Mouse (Mus musculus): ENCODE data around the gene Pla2g5. TPM values are rescaled to one million over a fixed set of nuclear protein-coding genes. Genes with fewer than 3 reads are reported as not detected.

Gene Pla2g5
- total RNA-seq, 2 experiments from 2014 or later = not detected

DNA sequence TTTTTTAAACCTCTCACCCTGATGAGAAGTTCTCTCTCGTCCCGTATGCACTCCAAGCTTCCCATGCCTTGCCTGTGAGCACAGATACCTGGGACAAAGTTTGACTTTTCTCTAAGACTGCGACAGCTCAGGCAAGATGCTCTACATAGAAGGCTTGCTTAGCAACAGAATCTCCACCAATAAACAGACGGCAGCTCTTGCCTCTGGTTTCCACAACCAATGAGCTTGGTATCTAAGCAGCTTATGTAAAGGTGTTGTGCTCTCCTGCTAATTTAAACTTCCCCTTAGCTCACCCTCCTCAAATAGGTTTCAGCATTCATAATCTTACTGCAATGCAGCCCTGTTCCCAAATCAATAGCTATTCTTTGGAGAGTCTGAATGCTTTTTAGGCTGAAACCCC, 61.7 kb downstream of the Pla2g5 start:
- ATAC-seq (replicated peaks; ENCODE audit: poor library complexity, severe bottlenecking) = no peak

- ATAC-seq (replicated peaks; ENCODE audit: poor library complexity, severe bottlenecking) = no peak
Measured at GRCm38 (mm10) chr4:138800134-138800744, 63.0 kb downstream of the Pla2g5 start.

- ATAC-seq (replicated peaks; ENCODE audit: poor library complexity, severe bottlenecking) = no peak
Measured at GRCm38 (mm10) chr4:138797217-138797570, 66.1 kb downstream of the Pla2g5 start.

DNA sequence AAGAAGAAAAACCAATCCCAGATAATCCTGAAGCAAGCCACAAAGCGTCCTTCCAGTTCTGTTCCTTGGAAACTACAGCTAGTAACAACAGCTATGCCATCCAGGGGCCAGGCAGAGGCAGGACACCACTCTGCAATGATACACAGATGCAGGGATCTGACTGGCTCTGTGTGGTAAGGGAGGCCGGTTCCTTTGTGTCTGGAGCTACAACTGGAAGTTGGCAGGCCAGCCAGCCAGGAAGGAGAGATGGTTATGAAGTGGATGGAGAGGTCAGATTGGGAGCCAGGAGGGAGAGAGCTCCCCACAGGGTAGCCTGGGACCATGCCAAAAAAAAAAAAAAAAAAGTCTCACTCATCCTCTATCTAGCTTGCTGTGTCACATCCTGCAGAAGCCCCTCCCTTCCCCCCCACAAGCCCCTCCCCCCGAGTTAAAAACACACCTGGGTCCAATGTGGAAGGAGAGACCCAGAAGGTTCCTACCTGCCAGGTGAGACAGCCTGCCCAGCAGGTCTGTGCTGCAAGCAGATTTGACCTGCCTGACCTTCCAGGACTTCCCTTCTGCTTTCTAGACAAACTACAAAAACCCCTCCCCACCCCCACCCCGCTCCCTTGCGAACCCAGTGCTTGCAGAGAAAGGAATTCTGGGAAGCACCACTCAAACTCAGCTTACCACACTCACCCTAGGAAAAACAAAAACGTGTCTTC, 66.6 kb downstream of the Pla2g5 start:
- no peak for ATAC-seq (replicated peaks; ENCODE audit: poor library complexity, severe bottlenecking)

DNA sequence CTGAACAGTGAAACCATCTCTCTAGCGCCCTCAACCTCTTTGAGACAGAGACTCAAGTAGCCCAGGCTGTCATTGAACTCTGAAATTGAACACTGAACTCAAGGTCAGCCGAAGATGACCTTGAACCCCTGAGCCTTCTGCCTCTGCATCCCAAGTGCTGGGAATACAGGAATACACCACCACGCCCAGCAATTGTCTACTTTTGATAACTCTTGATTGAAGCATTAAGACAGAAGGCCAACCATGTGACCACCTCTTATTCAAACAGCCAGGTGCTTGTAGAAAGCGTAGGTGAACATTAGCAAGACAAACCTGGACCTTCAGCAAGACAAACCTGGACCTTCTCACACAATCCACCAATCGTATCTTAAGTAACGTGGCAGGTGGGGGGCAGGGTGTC, 68.9 kb downstream of the Pla2g5 start:
- ATAC-seq (replicated peaks; ENCODE audit: poor library complexity, severe bottlenecking) = no peak

DNA sequence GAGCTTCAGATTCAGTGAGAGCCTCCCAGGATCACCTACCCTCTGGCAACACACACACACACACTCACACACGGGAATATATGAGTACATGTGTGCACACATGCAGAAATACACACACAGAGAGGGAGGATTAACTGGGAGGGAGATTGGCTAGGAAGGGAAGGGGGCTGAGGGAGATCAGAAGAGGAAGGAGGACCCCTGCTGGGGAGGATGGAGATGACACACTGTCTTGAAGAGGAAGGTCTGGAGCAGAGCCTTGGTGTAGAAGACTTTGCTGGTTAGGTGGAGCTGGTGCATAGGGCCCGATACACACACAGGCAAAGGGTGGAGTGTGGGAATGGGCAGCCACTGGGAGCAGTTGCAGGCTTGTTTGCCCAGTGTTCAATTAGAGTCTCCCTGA, 70.0 kb downstream of the Pla2g5 start:
- no peak for ATAC-seq (replicated peaks; ENCODE audit: poor library complexity, severe bottlenecking)

DNA sequence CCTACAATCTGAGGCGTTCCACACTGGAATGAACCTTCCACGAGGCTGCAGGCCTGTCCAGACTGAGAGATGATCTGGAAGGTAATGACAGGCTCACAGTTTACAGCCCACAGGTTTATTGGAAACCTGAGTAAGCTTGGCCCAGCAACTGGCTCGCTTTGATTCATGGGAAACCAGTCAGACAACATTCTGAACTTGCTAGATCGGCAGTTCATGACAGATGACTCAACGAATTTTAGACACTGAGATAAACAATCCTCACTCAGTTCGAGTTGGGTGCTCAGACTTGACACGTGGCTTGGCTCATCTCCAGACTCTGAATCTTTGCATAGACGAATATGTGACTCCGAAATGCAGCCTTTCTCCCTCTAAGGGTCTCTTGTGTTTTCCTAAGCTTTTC, 70.7 kb downstream of the Pla2g5 start:
- no peak for ATAC-seq (replicated peaks; ENCODE audit: poor library complexity, severe bottlenecking)

GRCm38 (mm10) chr4:138791452-138791851, 71.8 kb downstream of the Pla2g5 start:
- no peak for ATAC-seq (replicated peaks; ENCODE audit: poor library complexity, severe bottlenecking)

GRCm38 (mm10) chr4:138788381-138788780, 74.9 kb downstream of the Pla2g5 start:
- ATAC-seq (replicated peaks; ENCODE audit: poor library complexity, severe bottlenecking) = no peak

DNA sequence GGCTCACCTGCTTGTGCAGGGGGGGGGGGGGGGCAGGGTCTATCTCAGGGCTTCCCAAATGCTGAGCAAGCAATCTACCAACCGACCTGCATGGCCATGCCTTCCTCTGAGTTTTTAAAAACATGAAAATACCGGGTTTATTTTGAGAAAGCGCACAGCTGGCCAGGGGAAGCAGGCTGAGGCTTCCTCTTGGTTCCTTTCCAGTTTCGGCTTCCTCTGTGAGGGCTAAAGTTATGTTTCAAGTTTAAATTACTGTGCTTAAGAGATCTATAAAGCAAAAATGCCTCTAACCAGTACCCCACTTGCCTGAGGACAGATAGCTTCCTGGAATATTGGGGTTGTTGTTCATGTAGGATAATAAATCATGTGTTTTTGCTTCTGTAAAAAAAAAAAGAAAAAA, 77.1 kb downstream of the Pla2g5 start:
- no peak for ATAC-seq (replicated peaks; ENCODE audit: poor library complexity, severe bottlenecking)

DNA sequence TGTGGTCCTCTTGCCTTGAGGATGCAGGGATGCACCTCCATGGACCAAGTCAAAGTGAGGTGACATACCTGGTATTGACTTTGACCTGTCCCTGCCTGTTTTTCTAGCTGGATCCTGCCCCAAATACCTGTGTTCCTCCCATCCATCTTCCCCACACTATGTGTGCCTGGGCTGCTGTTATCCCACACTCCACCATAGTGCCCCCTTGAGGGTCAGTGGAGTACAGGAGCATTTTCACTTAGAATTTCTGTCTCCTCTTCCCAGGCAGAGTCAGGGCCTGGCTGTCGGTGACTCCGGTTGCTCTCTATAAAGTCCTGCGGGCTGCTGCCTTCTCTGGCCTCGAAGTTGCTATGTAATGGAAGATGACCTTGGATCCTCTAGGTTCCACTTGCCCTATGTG, 77.6 kb downstream of the Pla2g5 start:
- ATAC-seq (replicated peaks; ENCODE audit: poor library complexity, severe bottlenecking) = no peak

- ATAC-seq (replicated peaks; ENCODE audit: poor library complexity, severe bottlenecking) = no peak
Measured at GRCm38 (mm10) chr4:138782098-138782497, 81.2 kb downstream of the Pla2g5 start.

GRCm38 (mm10) chr4:138780300-138780699, 83.0 kb downstream of the Pla2g5 start:
- no peak for ATAC-seq (replicated peaks; ENCODE audit: poor library complexity, severe bottlenecking)

DNA sequence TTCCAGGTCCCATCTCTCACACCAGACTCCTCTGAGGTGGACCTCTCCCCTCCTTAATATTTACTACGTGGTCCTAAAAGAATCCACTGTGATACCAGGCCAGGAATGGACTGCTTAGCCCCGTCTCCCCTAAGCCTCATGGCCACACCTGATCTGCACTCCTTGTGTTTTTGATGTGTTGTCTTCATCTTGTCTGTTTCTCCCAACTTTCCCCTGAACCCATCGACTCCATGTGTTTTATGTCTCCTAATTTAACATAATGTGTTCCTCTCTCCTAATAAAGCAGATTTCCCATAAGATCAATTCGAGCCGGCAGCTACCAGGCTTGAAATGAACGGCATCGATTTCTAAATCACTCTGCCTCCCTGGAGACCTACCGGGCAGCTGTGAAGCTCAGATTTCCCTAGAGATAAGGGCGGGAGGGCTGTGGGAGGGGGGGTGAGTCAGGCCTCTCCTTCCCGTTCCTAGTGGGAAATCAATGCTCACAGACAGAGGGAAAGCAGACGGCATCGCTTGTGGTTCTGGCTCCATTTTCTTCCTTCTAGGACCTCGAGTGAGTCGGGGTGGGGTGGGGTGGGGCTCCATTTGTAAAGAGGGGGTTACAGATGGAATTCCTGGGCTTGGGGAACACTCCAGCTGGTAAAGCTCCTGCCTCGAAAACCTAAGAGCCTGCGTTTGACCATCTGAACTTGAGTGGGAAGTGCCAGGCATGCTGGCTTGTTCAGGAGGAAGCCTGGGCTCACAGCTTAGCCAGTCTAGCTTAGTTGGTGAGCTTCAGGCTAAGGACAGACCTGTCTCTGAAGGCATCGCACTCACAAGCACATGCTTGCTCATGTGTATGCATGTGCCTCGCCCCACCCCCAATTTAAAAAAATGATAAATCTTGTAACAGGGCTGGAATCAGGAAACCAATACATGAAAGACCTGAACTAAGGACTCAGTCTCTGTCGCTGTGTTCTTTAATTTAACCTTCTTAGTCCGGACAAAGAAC, 85.6 kb downstream of the Pla2g5 start:
- ATAC-seq (replicated peaks; ENCODE audit: poor library complexity, severe bottlenecking) = no peak

GRCm38 (mm10) chr4:138775435-138775834, 87.8 kb downstream of the Pla2g5 start, which contains the start of gene Pla2g2d:
Gene Pla2g2d (plus strand): TSS chr4:138775735.
- no peak for ATAC-seq (replicated peaks; ENCODE audit: poor library complexity, severe bottlenecking)

- no peak for ATAC-seq (replicated peaks; ENCODE audit: poor library complexity, severe bottlenecking)
Measured at GRCm38 (mm10) chr4:138772386-138772785, 90.9 kb downstream of the Pla2g5 start.

DNA sequence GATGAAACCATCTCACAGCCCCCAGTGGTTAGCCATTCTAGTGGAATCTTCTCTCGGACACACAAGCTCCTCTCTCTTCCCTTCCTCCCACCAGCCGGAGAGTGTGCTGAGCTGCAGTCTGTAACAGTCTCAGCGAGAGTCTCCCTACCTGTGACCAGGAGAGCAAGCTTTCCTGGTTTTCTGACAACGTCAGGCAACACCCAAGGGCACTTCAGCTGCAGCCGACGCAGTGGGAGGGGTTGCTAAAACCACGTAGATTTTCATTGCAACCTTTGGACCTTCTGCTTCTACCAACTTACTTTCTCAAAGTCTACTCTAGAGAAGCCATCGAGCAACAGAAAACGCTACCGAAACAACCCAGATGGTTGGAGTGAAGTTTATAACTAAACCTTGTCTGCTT, 91.3 kb downstream of the Pla2g5 start:
- no peak for ATAC-seq (replicated peaks; ENCODE audit: poor library complexity, severe bottlenecking)

DNA sequence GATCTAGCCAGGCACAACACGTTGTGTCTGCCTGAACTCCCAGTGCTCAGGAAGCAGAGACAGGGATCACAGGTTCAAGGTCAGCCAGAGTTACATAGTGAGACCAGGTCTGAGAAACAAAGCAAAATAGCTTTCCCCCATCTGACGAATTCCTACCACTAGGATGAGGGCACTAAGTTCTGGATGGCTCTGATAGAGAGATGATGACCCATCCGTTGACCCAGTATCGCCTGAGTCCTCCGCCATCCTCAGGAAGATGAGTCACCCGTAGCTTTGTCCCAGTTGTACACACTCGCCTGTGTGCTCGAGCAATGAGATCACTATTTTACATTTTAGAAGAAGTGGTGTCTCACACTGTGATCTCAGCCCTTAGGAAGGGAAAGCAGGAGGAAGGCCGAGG, 101.0 kb downstream of the Pla2g5 start:
- ATAC-seq (replicated peaks; ENCODE audit: poor library complexity, severe bottlenecking) = no peak

DNA sequence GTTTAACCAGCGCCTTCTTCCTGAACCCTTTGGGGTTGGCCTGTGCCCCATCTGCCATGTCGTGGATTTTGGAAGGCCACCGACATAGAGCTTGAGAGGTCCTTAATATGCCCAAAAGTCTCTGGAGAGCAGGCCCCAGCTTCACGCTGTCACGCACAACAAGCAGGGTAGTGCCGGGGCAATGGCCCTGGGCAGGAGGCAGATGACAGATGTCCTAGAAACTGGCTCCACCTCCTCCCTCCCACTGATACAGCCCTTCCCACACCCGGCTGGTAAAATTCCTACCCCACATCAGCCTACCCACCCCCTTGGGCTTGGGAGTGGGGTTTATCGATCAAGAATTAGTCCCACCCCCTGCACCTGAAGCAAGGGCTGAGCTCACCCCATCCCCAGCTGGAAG, 105.9 kb downstream of the Pla2g5 start, which contains the start of gene Pla2g2f:
Gene Pla2g2f (minus strand): TSS at position 211 of the 400 bp plus-strand sequence.
- ATAC-seq (replicated peaks; ENCODE audit: poor library complexity, severe bottlenecking) = no peak

DNA sequence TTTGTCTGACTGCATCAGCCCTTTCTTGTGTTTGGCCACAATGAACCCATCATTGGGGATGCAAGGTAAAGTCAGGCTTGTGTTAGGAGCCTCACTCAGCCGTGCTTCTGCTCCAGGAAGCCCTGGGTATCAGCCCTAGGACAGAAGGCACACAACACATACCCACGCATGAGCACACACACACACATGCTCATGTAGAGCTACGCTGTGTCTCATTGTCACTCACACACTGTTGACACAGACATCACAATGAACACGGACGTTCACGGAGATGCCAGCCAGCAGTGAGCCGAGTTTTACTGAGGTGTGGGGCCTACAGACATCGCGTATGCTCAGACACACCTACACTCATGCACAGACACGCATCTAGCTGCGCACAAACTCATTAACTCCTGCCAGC, 107.3 kb downstream of the Pla2g5 start:
- ATAC-seq (replicated peaks; ENCODE audit: poor library complexity, severe bottlenecking) = no peak

GRCm38 (mm10) chr4:138755439-138755838, 107.8 kb downstream of the Pla2g5 start:
- no peak for ATAC-seq (replicated peaks; ENCODE audit: poor library complexity, severe bottlenecking)

All from granulocyte monocyte progenitor cell, adult 5-6 weeks (primary cell).